16 mouse cellular contexts compared by ENCODE assay signal in genomic region chr17:71155271-71155670, GRCm38 (mm10). TPM values are rescaled to one million over a fixed set of nuclear protein-coding genes. Genes with fewer than 3 reads are reported as not detected.
DNase-seq lines count a peak whose midpoint lies in the region; ATAC-seq lines count a peak whose summit lies in the region.
"Had no signal": no experiment of that assay in that cellular context is flagged by ENCODE, and none has a peak within 500 bp of the region (broad histone marks: within the 10 kb centered on the region; RNA-seq: fewer than 3 reads in every experiment).

No protein-coding gene starts in this region.

- H3K36me3 ChIP-seq in kidney, embryonic 14.5 days (ENCODE audit: control insufficient read depth, insufficient read depth, low read length) = no peaks in the 10 kb centered on the region
- no peaks in the 10 kb centered on the region for H3K36me3 ChIP-seq in heart, embryonic 10.5 days
- H3K36me3 ChIP-seq: forebrain, embryonic 15.5 days; hindbrain, embryonic 13.5 days; intestine, embryonic 15.5 days; liver, embryonic 15.5 days; midbrain, embryonic 12.5 days had no signal

- DNase-seq in ovary, adult 18-20 months (ENCODE audit: low spot score) = peak; percentile 37
- DNase-seq in ovary, postnatal 14 days (ENCODE audit: low spot score) = no peak
- DNase-seq in adrenal gland, postnatal 25 days = peak; percentile 54
- no peak for DNase-seq in embryo, embryonic 9.5 days (ENCODE audit: extremely low spot score)
- no peak for DNase-seq in heart, embryonic 10.5 days (ENCODE audit: low spot score)
- DNase-seq: cerebellum, adult 18-20 months; heart, adult 11 months; lung, postnatal 14 days had no signal

- WGBS in kidney, embryonic 14.5 days = 34% methylated on average over 1 of the region's 1 CpGs
- 51% methylated on average over 1 of the region's 1 CpGs for WGBS in heart, embryonic 10.5 days

- H3K4me1 ChIP-seq in kidney, embryonic 14.5 days (ENCODE audit: control insufficient read depth, insufficient read depth, low read length) = peaks cover 19% of the 10 kb centered on the region
- peaks cover 15% of the 10 kb centered on the region for H3K4me1 ChIP-seq in heart, embryonic 10.5 days

- peak overlapping the region; percentile 62; the same call in 1 of the 2 replicates for H3K27ac ChIP-seq in kidney, embryonic 14.5 days (ENCODE audit: low read depth, low read length)
- no peak overlapping the region for H3K27ac ChIP-seq in heart, embryonic 10.5 days
- H3K27ac ChIP-seq: forebrain, embryonic 15.5 days; hindbrain, embryonic 13.5 days; intestine, embryonic 15.5 days; liver, embryonic 15.5 days; midbrain, embryonic 12.5 days had no signal

- no peak overlapping the region for H3K9ac ChIP-seq in kidney, embryonic 14.5 days (ENCODE audit: low read depth, low read length)
- H3K9ac ChIP-seq: forebrain, embryonic 15.5 days; hindbrain, embryonic 13.5 days; intestine, embryonic 15.5 days; liver, embryonic 15.5 days; midbrain, embryonic 12.5 days had no signal

- ATAC-seq in kidney, embryonic 14.5 days (ENCODE audit: low FRiP score, low TSS enrichment) = no peak
- no peak for ATAC-seq in CD4-positive, CD25-positive, alpha-beta regulatory T cell, adult 4 months
- ATAC-seq: forebrain, embryonic 15.5 days; intestine, embryonic 15.5 days had no signal

- no peaks in the 10 kb centered on the region for H3K9me3 ChIP-seq in kidney, embryonic 14.5 days (ENCODE audit: control insufficient read depth, low read length)
- H3K9me3 ChIP-seq in heart, embryonic 10.5 days = no peaks in the 10 kb centered on the region
- H3K9me3 ChIP-seq: forebrain, embryonic 15.5 days; hindbrain, embryonic 13.5 days; intestine, embryonic 15.5 days; liver, embryonic 15.5 days; midbrain, embryonic 12.5 days had no signal

- H3K4me3 ChIP-seq in kidney, embryonic 14.5 days (ENCODE audit: low read length) = no peak overlapping the region
- H3K4me3 ChIP-seq in heart, embryonic 10.5 days = no peak overlapping the region
- H3K4me3 ChIP-seq: forebrain, embryonic 15.5 days; hindbrain, embryonic 13.5 days; intestine, embryonic 15.5 days; liver, embryonic 15.5 days; midbrain, embryonic 12.5 days; myocyte had no signal

- H3K27me3 ChIP-seq in kidney, embryonic 14.5 days (ENCODE audit: control insufficient read depth, insufficient read depth, low read length) = no peaks in the 10 kb centered on the region
- H3K27me3 ChIP-seq in heart, embryonic 10.5 days (ENCODE audit: insufficient read depth, poor library complexity, severe bottlenecking) = no peaks in the 10 kb centered on the region
- H3K27me3 ChIP-seq: forebrain, embryonic 15.5 days; hindbrain, embryonic 13.5 days; intestine, embryonic 15.5 days; liver, embryonic 15.5 days; midbrain, embryonic 12.5 days had no signal

- no peak overlapping the region for H3K4me2 ChIP-seq in kidney, embryonic 14.5 days (replicated peaks; ENCODE audit: low read depth, low read length)
- H3K4me2 ChIP-seq: forebrain, embryonic 15.5 days; hindbrain, embryonic 13.5 days; intestine, embryonic 15.5 days; liver, embryonic 15.5 days; midbrain, embryonic 12.5 days had no signal

RNA-seq across cellular contexts. Expression of gene Lpin2, which starts 27.1 kb away (rescaled TPM):
- total RNA-seq in adrenal gland, postnatal 25 days (2021) = 47.3 and 50.6 TPM in 2 replicates
- 54.9 and 93.2 TPM in 2 replicates for polyA plus RNA-seq in kidney, embryonic 14.5 days (2014; fragmentation: Nextera tagmentation; extraction: Ambion mirVana)
- 10 to 100 TPM; 22.6 to 35.9 TPM for polyA plus RNA-seq in CD4-positive, CD25-positive, alpha-beta regulatory T cell, adult 4 months (2017; shearing (Covaris generic))
- polyA plus RNA-seq in heart, embryonic 10.5 days (2016; fragmentation: Nextera tagmentation; extraction: Ambion mirVana) = 20.9 and 24.2 TPM in 2 replicates

Comparison
In these comparisons a context has a peak if more than half of its experiments do, and no peak if none do; other contexts are left out.
1. DNase-seq: peak in ovary, adult 18-20 months (single experiment) and adrenal gland, postnatal 25 days (single experiment); none in ovary, postnatal 14 days (single experiment), embryo, embryonic 9.5 days (single experiment) and heart, embryonic 10.5 days (single experiment).